Mouse (Mus musculus): ENCODE results near the gene Cped1. TPM values are rescaled to one million over a fixed set of nuclear protein-coding genes. Genes with fewer than 3 reads are reported as not detected.

Gene Cped1
- 14.6 and 28.6 TPM in 2 replicates for polyA plus RNA-seq (2012; rRNA removed; ENCODE audit: low replicate concordance)

GRCm38 (mm10) chr6:21985732-21986540, at the start of gene Cped1:
Cped1 (plus strand) TSS chr6:21985916.

GRCm38 (mm10) chr6:21949226-21949731, 36.4 kb upstream of the Cped1 start, which contains the start of gene Ing3:
Ing3 (plus strand) TSS chr6:21949571.

DNA sequence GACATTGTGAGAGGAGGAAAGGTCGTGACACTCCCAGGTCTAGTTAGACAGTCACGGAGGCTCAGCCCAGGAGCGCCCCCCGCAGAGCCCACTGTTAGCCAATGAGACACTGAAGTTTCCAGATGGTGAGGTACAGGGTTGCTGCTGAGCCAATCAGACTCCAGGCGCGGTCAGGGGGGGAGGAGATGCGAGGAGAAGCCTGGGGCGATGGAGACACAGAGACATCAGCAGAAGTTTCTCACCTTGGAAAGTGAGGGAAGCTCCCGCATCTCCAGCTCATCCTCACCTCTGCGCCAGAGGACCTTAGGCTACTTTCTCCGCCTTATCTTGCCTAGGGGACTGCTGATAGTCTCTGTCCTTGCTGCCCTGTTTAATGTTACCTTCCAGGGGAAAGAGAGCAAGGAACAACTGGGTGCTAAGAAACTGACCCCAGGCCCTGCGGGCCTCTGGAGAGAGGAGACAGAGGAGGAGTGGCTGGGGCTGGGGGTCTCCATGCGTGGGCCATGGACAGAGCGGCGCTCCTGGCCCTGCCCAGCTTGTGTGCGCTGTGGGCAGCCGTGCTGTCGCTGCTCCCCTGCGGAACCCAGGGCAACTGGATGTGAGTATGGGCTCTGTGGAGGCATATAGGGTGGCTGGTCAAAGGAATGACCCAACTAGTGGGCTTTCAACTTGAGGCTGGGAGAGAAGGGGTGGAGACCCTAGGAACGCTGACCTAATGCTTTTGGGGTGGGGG, 302.5 kb downstream of the Cped1 start, which contains the start of gene Wnt16:
Wnt16 (plus strand) TSS at position 224 of the 733 bp plus-strand sequence.

Other genes with a start within 250 kb of the Cped1 start
- gene Tspan12, start 133.4 kb upstream of the Cped1 start, polyA plus RNA-seq (2012; rRNA removed; ENCODE audit: low replicate concordance) = 12.7 and 35.6 TPM in 2 replicates
- 4.8 and 6.7 TPM in 2 replicates for gene Ing3, start 36.3 kb upstream of the Cped1 start, polyA plus RNA-seq (2012; rRNA removed; ENCODE audit: low replicate concordance)